19 mouse cellular contexts compared by ENCODE assay signal in genomic region chr13:102768512-102768911, GRCm38 (mm10).
DNase-seq lines count a peak whose midpoint lies in the region; ATAC-seq lines count a peak whose summit lies in the region.
"Had no signal": no experiment of that assay in that cellular context is flagged by ENCODE, and none has a peak within 500 bp of the region (broad histone marks: within the 10 kb centered on the region; RNA-seq: fewer than 3 reads in every experiment).

No protein-coding gene starts in this region.

- no peaks in the 10 kb centered on the region for H3K36me3 ChIP-seq in hindbrain, embryonic 14.5 days (replicated peaks; ENCODE audit: control insufficient read depth, insufficient read depth)
- H3K36me3 ChIP-seq in hindbrain, embryonic 12.5 days: peaks cover 13% of the 10 kb centered on the region; the same call in 1 of the 2 replicates
- no peaks in the 10 kb centered on the region for H3K36me3 ChIP-seq in neural tube, embryonic 13.5 days
- H3K36me3 ChIP-seq in forebrain, embryonic 15.5 days: no peaks in the 10 kb centered on the region
- H3K36me3 ChIP-seq in neural tube, embryonic 15.5 days: no peaks in the 10 kb centered on the region
- H3K36me3 ChIP-seq: intestine, embryonic 15.5 days had no signal

- 67% methylated on average over 11 of the region's 11 CpGs for WGBS in hindbrain, embryonic 14.5 days
- WGBS in hindbrain, embryonic 12.5 days: 81% methylated on average over 11 of the region's 11 CpGs
- WGBS in neural tube, embryonic 13.5 days: 65% methylated on average over 11 of the region's 11 CpGs
- 43% methylated on average over 11 of the region's 11 CpGs for WGBS in forebrain, embryonic 15.5 days
- 52% methylated on average over 11 of the region's 11 CpGs for WGBS in neural tube, embryonic 15.5 days

- H3K4me2 ChIP-seq in hindbrain, embryonic 14.5 days (replicated peaks): no peak overlapping the region
- no peak overlapping the region for H3K4me2 ChIP-seq in hindbrain, embryonic 12.5 days (replicated peaks)
- H3K4me2 ChIP-seq in neural tube, embryonic 13.5 days: no peak overlapping the region
- H3K4me2 ChIP-seq in forebrain, embryonic 15.5 days (replicated peaks): no peak overlapping the region
- no peak overlapping the region for H3K4me2 ChIP-seq in neural tube, embryonic 15.5 days
- H3K4me2 ChIP-seq: heart, embryonic 15.5 days; intestine, embryonic 15.5 days had no signal

- peak; percentile 45 for DNase-seq in hindbrain, embryonic 14.5 days (ENCODE audit: low spot score)
- no peak for DNase-seq in neural tube, embryonic 10.5 days (ENCODE audit: extremely low spot score, low spot score)
- DNase-seq in adrenal gland, postnatal 36 days: no peak
- DNase-seq: adrenal gland, postnatal 14 days; cerebellum, adult 11 months; cerebellum, adult 9-11 months; gastrocnemius, adult 2 months; heart, postnatal 4 days; kidney, adult 8-10 months; kidney, postnatal 10 days had no signal

- ATAC-seq in hindbrain, embryonic 14.5 days (ENCODE audit: low FRiP score): no peak
- no peak for ATAC-seq in hindbrain, embryonic 12.5 days (ENCODE audit: low FRiP score)
- no peak for ATAC-seq in neural tube, embryonic 13.5 days (ENCODE audit: low read depth)
- ATAC-seq in forebrain, embryonic 15.5 days (replicated peaks): 0 out of 2 replicates have a peak, but pooled peaks have one; percentile 17
- ATAC-seq in neural tube, embryonic 15.5 days (ENCODE audit: low FRiP score): no peak
- ATAC-seq: intestine, embryonic 15.5 days; lung, postnatal 0 days had no signal

- H3K4me3 ChIP-seq in hindbrain, embryonic 14.5 days (replicated peaks; ENCODE audit: low read length): no peak overlapping the region
- no peak overlapping the region for H3K4me3 ChIP-seq in hindbrain, embryonic 12.5 days
- H3K4me3 ChIP-seq in neural tube, embryonic 13.5 days: no peak overlapping the region
- H3K4me3 ChIP-seq in forebrain, embryonic 15.5 days: no peak overlapping the region
- no peak overlapping the region for H3K4me3 ChIP-seq in neural tube, embryonic 15.5 days (replicated peaks)
- H3K4me3 ChIP-seq: gastrocnemius, adult 2 months; heart, embryonic 15.5 days; intestine, embryonic 15.5 days; limb, embryonic 10.5 days had no signal

- peaks cover 27% of the 10 kb centered on the region for H3K4me1 ChIP-seq in hindbrain, embryonic 14.5 days (replicated peaks; ENCODE audit: control insufficient read depth, insufficient read depth, low read length)
- peaks cover 20% of the 10 kb centered on the region for H3K4me1 ChIP-seq in hindbrain, embryonic 12.5 days
- peaks cover 66% of the 10 kb centered on the region for H3K4me1 ChIP-seq in neural tube, embryonic 13.5 days (replicated peaks)
- H3K4me1 ChIP-seq in forebrain, embryonic 15.5 days: peaks cover 17% of the 10 kb centered on the region
- peaks cover 45% of the 10 kb centered on the region for H3K4me1 ChIP-seq in neural tube, embryonic 15.5 days
- H3K4me1 ChIP-seq: heart, embryonic 15.5 days; intestine, embryonic 15.5 days had no signal

- H3K27me3 ChIP-seq in hindbrain, embryonic 14.5 days (ENCODE audit: control insufficient read depth, insufficient read depth, low read length): no peaks in the 10 kb centered on the region
- no peaks in the 10 kb centered on the region for H3K27me3 ChIP-seq in hindbrain, embryonic 12.5 days
- no peaks in the 10 kb centered on the region for H3K27me3 ChIP-seq in neural tube, embryonic 13.5 days
- no peaks in the 10 kb centered on the region for H3K27me3 ChIP-seq in forebrain, embryonic 15.5 days
- H3K27me3 ChIP-seq in neural tube, embryonic 15.5 days (replicated peaks): no peaks in the 10 kb centered on the region
- H3K27me3 ChIP-seq: heart, embryonic 15.5 days; intestine, embryonic 15.5 days had no signal

- peak overlapping the region; percentile 25; the same call in 1 of the 2 replicates for H3K9ac ChIP-seq in hindbrain, embryonic 14.5 days
- H3K9ac ChIP-seq in hindbrain, embryonic 12.5 days: no peak overlapping the region
- H3K9ac ChIP-seq in neural tube, embryonic 13.5 days: no peak overlapping the region
- H3K9ac ChIP-seq in forebrain, embryonic 15.5 days (replicated peaks): no peak overlapping the region
- H3K9ac ChIP-seq in neural tube, embryonic 15.5 days (replicated peaks): no peak overlapping the region
- H3K9ac ChIP-seq: heart, embryonic 15.5 days; intestine, embryonic 15.5 days had no signal

- H3K27ac ChIP-seq in hindbrain, embryonic 14.5 days: peak overlapping the region; percentile 63
- H3K27ac ChIP-seq in hindbrain, embryonic 12.5 days: no peak overlapping the region
- H3K27ac ChIP-seq in neural tube, embryonic 13.5 days (replicated peaks): peak overlapping the region; percentile 42; the same call in 1 of the 2 replicates
- H3K27ac ChIP-seq in forebrain, embryonic 15.5 days (replicated peaks): peak overlapping the region; percentile 13
- peak overlapping the region; percentile 30; the same call in 1 of the 2 replicates for H3K27ac ChIP-seq in neural tube, embryonic 15.5 days (replicated peaks)
- H3K27ac ChIP-seq: gastrocnemius, adult 2 months; heart, embryonic 15.5 days; intestine, embryonic 15.5 days; limb, embryonic 10.5 days; macrophage had no signal

- H3K9me3 ChIP-seq in hindbrain, embryonic 14.5 days (ENCODE audit: control insufficient read depth, low read length): no peaks in the 10 kb centered on the region
- H3K9me3 ChIP-seq in hindbrain, embryonic 12.5 days (replicated peaks): no peaks in the 10 kb centered on the region
- H3K9me3 ChIP-seq in neural tube, embryonic 13.5 days: no peaks in the 10 kb centered on the region
- no peaks in the 10 kb centered on the region for H3K9me3 ChIP-seq in forebrain, embryonic 15.5 days
- H3K9me3 ChIP-seq in neural tube, embryonic 15.5 days (replicated peaks): no peaks in the 10 kb centered on the region
- H3K9me3 ChIP-seq: heart, embryonic 15.5 days; intestine, embryonic 15.5 days; limb, embryonic 10.5 days had no signal
